Mouse (Mus musculus): ENCODE data around the gene Gm5934. TPM values are rescaled to one million over a fixed set of nuclear protein-coding genes. Genes with fewer than 3 reads are reported as not detected.
"Not testable (repeated sequence)": the region's sequence is repeated elsewhere in the genome, so short reads cannot be mapped to it uniquely, and the experiment has no call there.

Gm5934 gene
- not detected in 2 replicates for polyA plus RNA-seq (2014; fragmentation: Nextera tagmentation; extraction: Ambion mirVana)

DNA sequence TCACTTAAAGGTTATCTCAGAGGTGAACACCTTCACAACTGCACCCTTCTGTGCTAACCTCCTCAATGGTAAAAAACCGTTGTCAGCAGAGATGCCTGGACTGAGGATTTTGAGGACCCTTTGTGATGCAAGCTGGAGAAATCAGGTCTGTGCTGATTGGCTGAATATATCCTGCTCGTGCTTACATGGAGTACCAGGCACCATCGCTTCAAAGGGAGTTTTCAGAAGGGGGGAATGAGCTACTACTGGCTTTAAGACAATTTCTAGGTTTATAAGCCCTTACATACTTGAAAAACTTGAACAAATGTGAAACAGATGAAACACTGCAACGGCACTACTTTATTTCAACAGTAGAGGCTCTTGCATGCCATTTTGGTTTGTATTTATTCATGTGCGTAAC is at the start of gene Gm5934:
Gm5934 (minus strand) TSS at position 101 of the 400 bp plus-strand sequence.
- H3K27ac ChIP-seq; H3K9me3 ChIP-seq (ENCODE audit: control insufficient read depth, low read length); ATAC-seq (ENCODE audit: low FRiP score); H3K4me1 ChIP-seq (replicated peaks; ENCODE audit: control insufficient read depth, insufficient read depth, low read length); H3K27me3 ChIP-seq (ENCODE audit: control insufficient read depth, insufficient read depth, low read length); H3K4me3 ChIP-seq (replicated peaks; ENCODE audit: low read length); DNase-seq (ENCODE audit: low spot score); H3K4me2 ChIP-seq (replicated peaks); H3K36me3 ChIP-seq (replicated peaks; ENCODE audit: control insufficient read depth, insufficient read depth); H3K9ac ChIP-seq: not testable (repeated sequence)
- 83% methylated on average over 5 of the region's 5 CpGs for WGBS

Other genes with a start within 250 kb of the Gm5934 start
- not detected in 2 replicates for gene Gm4297, start 74.1 kb upstream of the Gm5934 start, polyA plus RNA-seq (2014; fragmentation: Nextera tagmentation; extraction: Ambion mirVana)

All from hindbrain, embryonic 14.5 days (tissue).